In genomic region chr11:105749297-105750071, GRCm38 (mm10) we compare ENCODE assay signal across 9 mouse cellular contexts.
DNase-seq lines count a peak whose midpoint lies in the region; ATAC-seq and TF ChIP-seq lines count a peak whose summit lies in the region.
"Had no signal": no experiment of that assay in that cellular context is flagged by ENCODE, and none has a peak within 500 bp of the region (broad histone marks: within the 10 kb centered on the region; RNA-seq: fewer than 3 reads in every experiment).

No protein-coding gene starts in this region.

- no peaks in the 10 kb centered on the region for H3K36me3 ChIP-seq in lung, embryonic 14.5 days (ENCODE audit: insufficient read depth)
- no peaks in the 10 kb centered on the region for H3K36me3 ChIP-seq in midbrain, embryonic 15.5 days (replicated peaks)

- no peaks in the 10 kb centered on the region for H3K9me3 ChIP-seq in lung, embryonic 14.5 days (ENCODE audit: low read depth, low read length)
- H3K9me3 ChIP-seq in midbrain, embryonic 15.5 days = no peaks in the 10 kb centered on the region

- TF ChIP-seq POLR2A in lung, adult 2 months (IDR thresholded peaks at IDR 0.05; ENCODE audit: borderline replicate concordance, extremely low read depth, low read depth, low read length) = no peak

- H3K4me2 ChIP-seq in lung, embryonic 14.5 days = no peak overlapping the region
- no peak overlapping the region for H3K4me2 ChIP-seq in midbrain, embryonic 15.5 days

- ATAC-seq in lung, embryonic 14.5 days (ENCODE audit: insufficient read depth) = no peak; the same call in 1 of the 2 replicates
- 0 out of 2 replicates have a peak, but pooled peaks have one; percentile 33 for ATAC-seq in midbrain, embryonic 15.5 days (replicated peaks)

- peak; percentile 22 to 86 for DNase-seq in adrenal gland, adult (ENCODE audit: inconsistent age in 2 of 2, low spot score in 1 of 2)
- DNase-seq in adrenal gland, postnatal 25 days = no peak
- peak; percentile 81 for DNase-seq in lung, embryonic 14.5 days
- DNase-seq in lung, adult 2 months = no peak
- peak; percentile 17 to 50 for DNase-seq in heart, postnatal 14 days
- DNase-seq in cerebellum, postnatal 25 days = no peak
- DNase-seq in right cerebral cortex, postnatal 10 days (ENCODE audit: low spot score in 2 of 2) = no peak
- DNase-seq: layer of hippocampus, adult 9-11 months had no signal

- TF ChIP-seq CTCF in lung, embryonic 14.5 days (IDR thresholded peaks at IDR 0.05; ENCODE audit: low read depth) = no peak
- TF ChIP-seq CTCF in lung, adult 2 months (IDR thresholded peaks at IDR 0.05; ENCODE audit: insufficient read depth, low read length) = no peak

- H3K4me1 ChIP-seq in lung, embryonic 14.5 days (ENCODE audit: insufficient read depth) = no peaks in the 10 kb centered on the region
- peaks cover 3% of the 10 kb centered on the region for H3K4me1 ChIP-seq in lung, adult 2 months (ENCODE audit: control insufficient read depth, insufficient read depth, low read length)
- peaks cover 8% of the 10 kb centered on the region for H3K4me1 ChIP-seq in midbrain, embryonic 15.5 days

- H3K27me3 ChIP-seq in lung, embryonic 14.5 days (ENCODE audit: insufficient read depth, low read length) = no peaks in the 10 kb centered on the region
- no peaks in the 10 kb centered on the region for H3K27me3 ChIP-seq in midbrain, embryonic 15.5 days (replicated peaks)

- no peak overlapping the region for H3K27ac ChIP-seq in lung, embryonic 14.5 days (ENCODE audit: low read depth)
- H3K27ac ChIP-seq in midbrain, embryonic 15.5 days = peak overlapping the region; percentile 36; the same call in 1 of the 2 replicates

- no peak overlapping the region for H3K4me3 ChIP-seq in lung, embryonic 14.5 days (ENCODE audit: low read depth, low read length)
- H3K4me3 ChIP-seq in lung, adult 2 months (replicated peaks; ENCODE audit: extremely low read depth, low read depth, low read length) = no peak overlapping the region
- H3K4me3 ChIP-seq in midbrain, embryonic 15.5 days = no peak overlapping the region

- intact Hi-C loops in heart, postnatal 14 days (cut with DNase I) = no loop called here

- 69% methylated on average over 2 of the region's 2 CpGs for WGBS in lung, embryonic 14.5 days
- WGBS in lung, adult 2 months = 37% methylated on average over 2 of the region's 2 CpGs
- WGBS in midbrain, embryonic 15.5 days = 39% methylated on average over 2 of the region's 2 CpGs

- no peak overlapping the region for H3K9ac ChIP-seq in lung, embryonic 14.5 days
- H3K9ac ChIP-seq in midbrain, embryonic 15.5 days = no peak overlapping the region

Comparison
In these comparisons a context has a peak if more than half of its experiments do, and no peak if none do; other contexts are left out.
1. DNase-seq: peak in adrenal gland, adult (2 of 2), lung, embryonic 14.5 days (single experiment) and heart, postnatal 14 days (2 of 2); none in adrenal gland, postnatal 25 days (single experiment), lung, adult 2 months (single experiment), cerebellum, postnatal 25 days (0 of 2) and right cerebral cortex, postnatal 10 days (0 of 2).